Mouse (Mus musculus) liver, embryonic 16.5 days (tissue): ENCODE data around the gene Dop1a. TPM values are rescaled to one million over a fixed set of nuclear protein-coding genes. Genes with fewer than 3 reads are reported as not detected.
"Not testable (repeated sequence)": the region's sequence is repeated elsewhere in the genome, so short reads cannot be mapped to it uniquely, and the experiment has no call there.

ENCODE experiments used
- ATAC-seq: fragments of 200-750 bp; cut with Nextera tagmentation; 2 replicates; pipeline ENCODE4 v1.8.0; 2017; ENCODE audit warnings: low read depth, mild to moderate bottlenecking, moderate number of reproducible peaks, moderate library complexity
- H3K27ac ChIP-seq: fragments of 300-500 bp; sonication (generic); 2 replicates; pipeline ENCODE4 v1.5.1; 2014; ENCODE audit warnings: mild to moderate bottlenecking, low read length
- H3K27me3 ChIP-seq: fragments of 300-500 bp; sonication (generic); 2 replicates; pipeline ENCODE4 v1.6.1; 2014; ENCODE audit warnings: low read depth, low read length, mixed read lengths; ENCODE audit not compliant: control insufficient read depth, insufficient read depth
- H3K36me3 ChIP-seq: fragments of 300-500 bp; sonication (generic); 2 replicates; pipeline ENCODE4 v1.6.1; 2014; ENCODE audit warnings: mild to moderate bottlenecking; ENCODE audit not compliant: control insufficient read depth, insufficient read depth
- H3K4me1 ChIP-seq: fragments of 300-500 bp; sonication (generic); 2 replicates; pipeline ENCODE4 v1.6.1; 2014; ENCODE audit warnings: low read depth, low read length, mixed read lengths; ENCODE audit not compliant: control insufficient read depth
- H3K4me2 ChIP-seq: fragments of 300-500 bp; sonication (generic); 2 replicates; pipeline ENCODE4 v1.6.1; 2014; ENCODE audit warnings: low read depth, low read length, mixed read lengths
- H3K4me3 ChIP-seq: fragments of 300-500 bp; sonication (generic); 2 replicates; pipeline ENCODE4 v1.5.1; 2014; ENCODE audit warnings: low read depth, mild to moderate bottlenecking, low read length
- H3K9ac ChIP-seq: fragments of 300-500 bp; sonication (generic); 2 replicates; pipeline ENCODE4 v1.6.1; 2014; ENCODE audit warnings: low read depth, low read length
- H3K9me3 ChIP-seq: fragments of 300-500 bp; sonication (generic); replicated peaks from 2 replicates; pipeline ENCODE4 v1.6.1; 2016; ENCODE audit warnings: low read length; ENCODE audit not compliant: control insufficient read depth
- WGBS: fragments of 180-500 bp; shearing (Covaris S2); extraction: QIAGEN DNeasy Blood & Tissue Kit; methylation state at CpG from one replicate; pipeline ENCODE4 v1.1.7; 2014; ENCODE audit not compliant: insufficient replicate concordance; 5-methylcytosine and 5-hydroxymethylcytosine counted together
- polyA plus RNA-seq: library from polyadenylated mRNA; unstranded; fragments of >200 nt; fragmentation: Nextera tagmentation; extraction: Ambion mirVana; gene quantifications from 2 replicates; pipeline ENCODE4 v1.2.1, GENCODE M21; 2015

The Dop1a gene
- polyA plus RNA-seq, 1 experiment from 2014 or later = 4.6 TPM

DNA sequence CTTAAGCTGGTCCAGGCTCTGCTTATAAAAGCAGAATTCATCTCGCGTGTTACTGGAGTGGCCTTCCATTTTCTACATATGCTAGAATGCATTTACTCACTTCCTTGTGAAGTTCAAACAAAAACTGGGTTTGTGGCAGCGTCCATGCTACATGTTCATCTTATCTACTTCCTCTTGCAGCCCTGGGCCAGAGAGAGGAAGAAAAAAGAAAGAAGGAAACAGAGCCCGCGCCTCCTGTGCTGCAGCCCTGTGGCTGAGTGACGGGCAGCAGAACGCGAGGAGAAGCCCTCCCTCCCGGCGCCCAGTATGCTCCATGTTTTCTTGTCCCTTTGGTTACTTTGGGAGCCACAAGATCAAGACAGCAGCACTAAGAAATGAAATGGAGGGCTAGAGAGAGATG lies 112.7 kb downstream of the Dop1a start:
- no peaks in the 10 kb centered on the region for H3K27me3 ChIP-seq
- H3K9ac ChIP-seq = no peak overlapping the region
- ATAC-seq = no peak
- no peaks in the 10 kb centered on the region for H3K9me3 ChIP-seq
- no peak overlapping the region for H3K4me2 ChIP-seq
- no peak overlapping the region for H3K27ac ChIP-seq
- 17% methylated on average over 10 of the region's 10 CpGs for WGBS
- H3K4me3 ChIP-seq = no peak overlapping the region
- no peaks in the 10 kb centered on the region for H3K4me1 ChIP-seq
- no peaks in the 10 kb centered on the region for H3K36me3 ChIP-seq

DNA sequence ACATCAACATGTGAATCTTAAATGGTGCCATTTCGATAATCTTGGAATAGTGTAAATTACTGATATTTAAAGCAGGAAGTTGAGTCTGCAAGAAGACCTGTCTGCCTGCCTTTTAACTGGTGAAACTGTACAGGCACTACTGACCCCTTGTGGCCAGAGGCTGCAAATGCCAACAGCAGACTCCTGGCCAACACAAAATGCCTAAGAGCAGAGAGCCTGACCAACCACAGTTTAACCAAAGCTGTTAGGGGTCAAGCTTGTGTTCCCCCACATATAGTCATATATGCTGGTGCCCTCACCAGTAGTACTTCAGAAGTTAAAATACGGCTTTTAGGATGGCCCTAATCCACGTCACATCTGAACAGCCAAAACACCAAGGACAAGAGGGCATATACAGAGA lies 116.8 kb downstream of the Dop1a start:
- no peaks in the 10 kb centered on the region for H3K9me3 ChIP-seq
- no peak for ATAC-seq
- no peak overlapping the region for H3K27ac ChIP-seq
- H3K4me2 ChIP-seq = no peak overlapping the region
- H3K9ac ChIP-seq = no peak overlapping the region
- H3K4me3 ChIP-seq = no peak overlapping the region
- no peaks in the 10 kb centered on the region for H3K27me3 ChIP-seq
- no peaks in the 10 kb centered on the region for H3K36me3 ChIP-seq
- 43% methylated on average over 3 of the region's 3 CpGs for WGBS
- H3K4me1 ChIP-seq = no peaks in the 10 kb centered on the region

DNA sequence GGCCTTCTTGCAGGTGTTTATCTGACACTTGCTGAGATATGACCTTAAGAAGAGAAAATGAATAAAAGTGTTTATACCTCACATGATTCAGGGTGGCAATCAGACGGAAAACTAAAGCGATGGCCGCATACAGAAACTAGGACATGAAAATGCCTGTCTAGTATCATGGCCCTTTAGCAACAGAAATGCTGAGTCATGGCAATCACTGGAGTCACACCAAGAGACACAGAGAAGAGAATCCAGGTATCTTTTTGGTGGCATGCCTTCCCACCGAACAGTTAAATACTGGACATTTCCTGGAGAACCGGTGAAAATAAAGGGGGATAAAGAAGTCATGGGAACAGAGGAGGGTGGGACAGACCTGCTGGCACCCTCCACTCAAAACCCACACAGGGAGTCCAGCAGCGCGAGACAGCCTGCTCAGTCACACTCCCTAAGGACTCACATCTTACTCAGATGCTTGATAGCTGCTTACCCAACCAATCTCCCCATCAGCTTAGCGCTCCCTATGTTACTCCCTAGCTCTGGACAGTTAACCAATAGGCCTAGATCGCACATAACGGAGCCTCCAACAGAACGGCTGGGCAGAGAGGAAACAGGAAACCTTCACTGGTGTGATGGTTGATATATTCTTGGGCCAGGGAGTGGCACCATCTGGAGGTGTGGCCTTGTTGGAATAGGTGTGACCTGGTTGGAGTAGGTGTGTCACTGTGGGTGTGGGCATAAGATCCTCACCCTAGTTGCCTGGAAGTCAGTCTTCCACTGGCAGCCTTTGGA lies 120.3 kb downstream of the Dop1a start:
- no peak overlapping the region for H3K4me2 ChIP-seq
- no peaks in the 10 kb centered on the region for H3K27me3 ChIP-seq
- H3K9me3 ChIP-seq = no peaks in the 10 kb centered on the region
- no peak overlapping the region for H3K27ac ChIP-seq
- no peaks in the 10 kb centered on the region for H3K4me1 ChIP-seq
- WGBS = 69% methylated on average over 11 of the region's 11 CpGs
- ATAC-seq = no peak
- no peak overlapping the region for H3K9ac ChIP-seq
- H3K4me3 ChIP-seq = no peak overlapping the region
- no peaks in the 10 kb centered on the region for H3K36me3 ChIP-seq

DNA sequence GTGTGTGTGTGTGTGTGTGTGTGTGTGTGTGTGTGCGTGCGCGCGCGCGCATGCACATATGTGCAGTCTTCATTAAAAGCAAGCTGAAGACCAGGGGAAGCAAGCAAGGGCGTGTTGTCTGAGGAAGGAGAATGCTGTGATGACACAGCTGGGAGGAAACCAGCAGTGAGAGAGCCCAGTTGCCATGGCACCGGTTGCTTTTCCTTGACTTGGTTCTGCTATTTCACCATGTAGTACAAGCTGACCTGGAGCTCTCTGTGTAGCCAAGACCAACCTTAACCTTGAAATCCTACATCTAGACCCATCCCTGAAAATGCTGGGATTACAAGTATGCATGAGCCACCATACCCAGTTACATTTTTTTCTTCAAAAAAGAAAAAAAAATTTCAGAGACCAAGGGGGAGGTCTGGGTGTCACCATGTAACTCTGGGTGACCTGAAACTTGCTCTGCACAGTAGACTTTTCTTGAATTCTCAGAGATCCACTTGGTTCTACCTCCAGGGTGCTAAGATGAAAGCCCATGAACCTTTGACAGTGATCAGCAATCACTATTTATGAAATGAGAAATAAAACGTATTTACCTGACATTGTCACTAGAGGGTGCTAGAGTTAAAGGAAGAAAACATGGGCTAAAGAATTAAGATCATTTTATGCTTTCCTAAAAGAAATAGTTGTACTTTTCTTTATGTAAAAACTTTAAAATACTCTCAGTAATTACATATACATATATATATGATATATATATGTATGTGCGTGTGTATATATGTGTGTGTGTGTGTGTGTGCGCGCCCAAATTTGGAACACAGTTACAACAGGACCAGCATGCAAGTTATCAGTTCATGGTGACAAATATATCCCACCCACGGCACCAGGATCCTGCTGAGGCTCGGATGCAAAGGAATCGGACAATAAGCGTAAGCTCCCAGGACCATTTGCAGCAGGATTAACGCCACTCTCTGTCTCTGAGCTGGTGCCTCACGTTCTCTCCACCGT lies 126.0 kb downstream of the Dop1a start:
- Histone ChIP-seq H3K9me3 (no peaks in the 10 kb centered on the region), H3K4me1 (no peaks in the 10 kb centered on the region), H3K4me3 (no peak overlapping the region), H3K9ac (no peak overlapping the region), H3K27ac (no peak overlapping the region), H3K4me2 (no peak overlapping the region), H3K36me3 (no peaks in the 10 kb centered on the region), H3K27me3 (no peaks in the 10 kb centered on the region)
- no peak for ATAC-seq
- 63% methylated on average over 19 of the region's 19 CpGs for WGBS

DNA sequence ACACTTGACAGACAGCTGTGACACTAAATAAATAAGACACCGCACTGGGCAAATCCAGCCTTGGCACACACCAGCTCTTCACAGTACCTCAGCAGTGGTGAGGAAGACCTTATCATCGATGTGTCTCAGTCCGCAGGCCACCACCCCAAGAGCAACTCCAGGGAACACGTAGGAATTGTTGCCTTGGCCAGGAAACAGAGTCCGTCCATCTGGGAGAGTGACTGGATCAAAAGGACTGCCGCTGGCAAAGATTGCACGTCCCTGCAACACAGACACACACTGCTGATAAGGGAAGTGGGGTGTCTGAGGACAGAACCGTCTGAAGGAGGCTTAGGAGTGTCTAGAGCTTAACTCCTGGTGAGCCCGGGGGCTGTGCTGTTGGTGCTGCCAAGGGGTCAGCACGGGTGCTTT lies 127.4 kb downstream of the Dop1a start:
- H3K36me3 ChIP-seq, H3K4me1 ChIP-seq, H3K9me3 ChIP-seq, H3K9ac ChIP-seq, H3K27ac ChIP-seq, H3K4me2 ChIP-seq, H3K27me3 ChIP-seq, ATAC-seq, H3K4me3 ChIP-seq: not testable (repeated sequence)
- WGBS = 45% methylated on average over 9 of the region's 10 CpGs

DNA sequence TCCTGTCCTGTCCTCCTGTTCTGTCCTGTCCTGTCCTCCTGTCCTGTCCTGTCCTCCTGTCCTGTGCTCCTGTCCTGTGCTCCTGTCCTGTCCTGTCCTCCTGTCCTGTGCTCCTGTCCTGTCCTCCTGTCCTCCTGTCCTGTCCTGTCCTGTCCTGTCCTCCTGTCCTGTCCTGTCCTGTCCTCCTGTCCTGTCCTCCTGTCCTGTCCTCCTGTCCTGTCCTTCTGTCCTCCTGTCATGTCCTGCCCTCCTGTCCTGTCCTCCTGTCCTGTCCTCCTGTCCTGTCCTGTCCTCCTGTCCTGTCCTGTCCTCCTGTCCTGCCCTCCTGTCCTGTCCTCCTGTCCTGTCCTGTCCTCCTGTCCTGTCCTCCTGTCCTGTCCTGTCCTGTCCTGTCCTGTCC lies 130.0 kb downstream of the Dop1a start:
- H3K9ac ChIP-seq, H3K4me2 ChIP-seq, H3K36me3 ChIP-seq, H3K9me3 ChIP-seq, H3K4me3 ChIP-seq, ATAC-seq, H3K27ac ChIP-seq, H3K27me3 ChIP-seq, H3K4me1 ChIP-seq: not testable (repeated sequence)

DNA sequence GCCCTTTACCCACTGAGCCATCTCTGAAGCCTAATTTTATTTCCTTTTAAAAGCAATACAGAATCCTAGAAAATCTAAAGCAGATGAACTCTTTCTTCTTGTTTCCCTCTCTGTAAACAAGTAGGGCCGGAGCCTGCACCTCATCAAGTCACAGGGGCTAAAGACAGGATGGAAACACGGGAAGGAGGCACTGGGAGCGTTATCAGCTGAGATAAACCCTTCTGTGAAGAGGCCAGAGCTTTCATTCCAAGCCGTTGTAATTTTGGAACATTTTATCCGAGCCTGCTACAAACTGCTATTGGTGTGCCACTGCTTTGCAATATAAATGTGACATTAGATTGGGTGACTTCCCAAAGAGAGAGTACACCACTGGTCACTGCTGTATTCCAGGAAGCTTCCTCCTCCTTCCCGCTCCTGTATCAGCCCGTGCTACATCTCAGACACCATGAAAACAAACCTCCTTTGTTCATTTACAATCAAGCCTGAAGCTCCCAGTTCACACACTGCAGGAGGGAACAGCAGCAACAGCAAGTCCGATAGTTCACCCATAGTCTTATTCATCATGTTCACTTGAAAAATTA lies 132.9 kb downstream of the Dop1a start:
- no peaks in the 10 kb centered on the region for H3K27me3 ChIP-seq
- no peak overlapping the region for H3K4me2 ChIP-seq
- H3K9ac ChIP-seq = no peak overlapping the region
- 43% methylated on average over 8 of the region's 8 CpGs for WGBS
- H3K9me3 ChIP-seq = no peaks in the 10 kb centered on the region
- H3K4me1 ChIP-seq = no peaks in the 10 kb centered on the region
- no peak overlapping the region for H3K27ac ChIP-seq
- H3K36me3 ChIP-seq = no peaks in the 10 kb centered on the region
- ATAC-seq = no peak
- no peak overlapping the region for H3K4me3 ChIP-seq
